Mouse (Mus musculus) activated CD4-positive, CD25-positive, alpha-beta regulatory T cell (primary cell): ENCODE results near the gene Mmp28. TPM values are rescaled to one million over a fixed set of nuclear protein-coding genes. Genes with fewer than 3 reads are reported as not detected.

ENCODE experiments used
- polyA plus RNA-seq, 2 experiments: library from polyadenylated mRNA; unstranded; fragments of 100-300 nt; shearing (Covaris generic); gene quantifications; one replicate each; pipeline ENCODE4 v1.2.1; 2017

Gene Mmp28
- under 1 TPM in 1 of 2 experiments, not detected in 1; 0.25 TPM for polyA plus RNA-seq

GRCm38 (mm10) chr11:83462711-83463244 is at the start of gene Mmp28:
Gene Mmp28, minus strand, starts transcription at chr11:83463071.

GRCm38 (mm10) chr11:83472324-83473234 is 9.7 kb upstream of the Mmp28 start, which contains the start of gene Taf15:
Gene Taf15, plus strand, starts transcription at chr11:83473086.

DNA sequence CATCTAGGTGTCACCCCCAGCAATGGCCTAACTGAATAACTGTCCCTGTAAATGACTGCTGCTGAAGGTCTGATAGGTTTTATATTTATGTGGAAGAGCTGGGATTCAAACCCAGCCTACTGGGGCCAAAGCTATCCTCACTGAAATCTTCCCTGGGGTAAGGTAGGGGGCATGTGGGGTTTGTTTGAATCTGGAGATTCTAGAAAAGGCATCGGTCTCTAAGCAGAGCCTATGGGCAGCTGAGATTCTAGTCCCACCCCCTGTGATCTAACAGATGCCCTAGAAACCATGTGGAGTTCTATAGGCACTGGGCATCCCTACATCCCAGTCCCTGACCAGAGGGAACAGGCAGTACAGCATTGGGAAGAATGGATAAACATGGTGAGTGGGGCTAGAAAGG is 25.5 kb downstream of the Mmp28 start, which contains the start of gene 1700020L24Rik:
Gene 1700020L24Rik (plus strand): TSS at position 301 of the 400 bp plus-strand sequence.

GRCm38 (mm10) chr11:83429355-83429754 is 33.5 kb downstream of the Mmp28 start, which contains the start of gene Gas2l2:
Gene Gas2l2, minus strand, starts transcription at chr11:83429455.

GRCm38 (mm10) chr11:83409087-83409754 is 53.6 kb downstream of the Mmp28 start, which contains the start of gene Rasl10b:
Gene Rasl10b, plus strand, starts transcription at chr11:83409137.

Other genes with a start within 250 kb of the Mmp28 start
- gene Slfn14, start 176.3 kb downstream of the Mmp28 start, polyA plus RNA-seq = under 1 TPM in 1 of 2 experiments, not detected in 1; 0.11 TPM
- gene Ap2b1, start 164.0 kb downstream of the Mmp28 start, polyA plus RNA-seq = 10 to 100 TPM; 34.1 to 50.6 TPM
- gene Pex12, start 160.5 kb downstream of the Mmp28 start, polyA plus RNA-seq = 10 to 100 TPM in 1 of 2 experiments, 1 to 10 TPM in 1; 7.2 to 19.4 TPM
- under 1 TPM in 1 of 2 experiments, not detected in 1; 0.05 TPM for gene Rasl10b, start 53.9 kb downstream of the Mmp28 start, polyA plus RNA-seq
- gene Gas2l2, start 33.6 kb downstream of the Mmp28 start, polyA plus RNA-seq = not detected
- 1 to 10 TPM in 1 of 2 experiments, under 1 TPM in 1; 0.32 to 2.9 TPM for gene 1700020L24Rik, start 25.4 kb downstream of the Mmp28 start, polyA plus RNA-seq
- gene Taf15, start 10.0 kb upstream of the Mmp28 start, polyA plus RNA-seq = 10 to 100 TPM; 13.2 to 14.7 TPM
- gene Heatr9, start 59.1 kb upstream of the Mmp28 start, polyA plus RNA-seq = under 1 TPM in 1 of 2 experiments, not detected in 1; 0.19 TPM
- gene Ccl5, start 67.4 kb upstream of the Mmp28 start, polyA plus RNA-seq = 100 to 1,000 TPM; 223 to 434 TPM
- 1 to 10 TPM in 1 of 2 experiments, not detected in 1; 7.7 TPM for gene Ccl9, start 115.6 kb upstream of the Mmp28 start, polyA plus RNA-seq
- gene Ccl6, start 130.0 kb upstream of the Mmp28 start, polyA plus RNA-seq = 10 to 100 TPM in 1 of 2 experiments, 1 to 10 TPM in 1; 1.0 to 82.4 TPM
- gene Rpl9-ps1, start 182.6 kb upstream of the Mmp28 start, polyA plus RNA-seq = under 1 TPM in 1 of 2 experiments, not detected in 1; 0.42 TPM
- 1 to 10 TPM; 3.3 to 8.3 TPM for gene Ccl3, start 186.3 kb upstream of the Mmp28 start, polyA plus RNA-seq
- gene Ccl4, start 199.5 kb upstream of the Mmp28 start, polyA plus RNA-seq = 10 to 100 TPM; 17.3 to 24.7 TPM
- 10 to 100 TPM in 1 of 2 experiments, under 1 TPM in 1; 0.85 to 24.9 TPM for gene Wfdc17, start 240.9 kb upstream of the Mmp28 start, polyA plus RNA-seq
- under 1 TPM in 1 of 2 experiments, not detected in 1; 0.32 TPM for gene Wfdc18, start 245.9 kb upstream of the Mmp28 start, polyA plus RNA-seq